Mouse (Mus musculus) layer of hippocampus, postnatal 10 days (tissue): ENCODE measurements around the gene Greb1. TPM values are rescaled to one million over a fixed set of nuclear protein-coding genes. Genes with fewer than 3 reads are reported as not detected.
A peak's percentile ranks its signal among the peaks of the same experiment; 100 is the strongest.

Experiments used
- DNase-seq, 2 experiments: peaks; one replicate each; pipeline ENCODE4 v3.0.0; 2021; ENCODE audit warnings: low spot score in 2 of 2
- long read RNA-seq: library from polyadenylated mRNA; stranded (forward); transcript quantifications from one replicate; pipeline ENCODE4 v2.0.0, GENCODE M21; 2023
- total RNA-seq, 2 experiments: library from RNA; stranded (reverse); gene quantifications; 2 replicates each; pipeline ENCODE4 v1.2.3; 2021

Greb1 gene
- under 1 TPM; 0.57 to 0.76 TPM for total RNA-seq
- long read RNA-seq, partial matches to known transcripts, result 1 of 2 reads
- long read RNA-seq, other reads (novel, unspliced or antisense), result 1 of 2 reads

GRCm38 (mm10) chr12:16800259-16800958 lies at the start of gene Greb1:
Greb1 (minus strand) TSS chr12:16800886.
- peak; percentile 29 to 38 for DNase-seq

- DNase-seq, result no peak
Observed at GRCm38 (mm10) chr12:16849821-16850220, 49.1 kb upstream of the Greb1 start.

GRCm38 (mm10) chr12:16848501-16848900 lies 47.8 kb upstream of the Greb1 start:
- DNase-seq, result no peak

- DNase-seq, result no peak
Observed at GRCm38 (mm10) chr12:16847204-16847792, 46.6 kb upstream of the Greb1 start.

- DNase-seq, result no peak
Observed at GRCm38 (mm10) chr12:16844623-16845592, 44.2 kb upstream of the Greb1 start.

- DNase-seq, result no peak
Observed at GRCm38 (mm10) chr12:16840842-16841782, 40.4 kb upstream of the Greb1 start.

GRCm38 (mm10) chr12:16837766-16838165 lies 37.1 kb upstream of the Greb1 start:
- DNase-seq, result no peak

GRCm38 (mm10) chr12:16836188-16836587 lies 35.5 kb upstream of the Greb1 start:
- DNase-seq, result peak; percentile 34 to 50

- DNase-seq, result no peak
Observed at GRCm38 (mm10) chr12:16834701-16835100, 34.0 kb upstream of the Greb1 start.

- DNase-seq, result no peak
Observed at GRCm38 (mm10) chr12:16831071-16831470, 30.4 kb upstream of the Greb1 start.

GRCm38 (mm10) chr12:16829785-16830184 lies 29.1 kb upstream of the Greb1 start:
- no peak for DNase-seq

- DNase-seq, result peak; percentile 34 to 61
Observed at GRCm38 (mm10) chr12:16828505-16828904, 27.8 kb upstream of the Greb1 start.

GRCm38 (mm10) chr12:16823701-16824100 lies 23.0 kb upstream of the Greb1 start:
- no peak for DNase-seq

- no peak for DNase-seq
Observed at GRCm38 (mm10) chr12:16822181-16822734, 21.6 kb upstream of the Greb1 start.

- DNase-seq, result peak; percentile 25 to 36
Observed at GRCm38 (mm10) chr12:16820761-16821160, 20.1 kb upstream of the Greb1 start.

- no peak for DNase-seq
Observed at GRCm38 (mm10) chr12:16818513-16818912, 17.8 kb upstream of the Greb1 start.

GRCm38 (mm10) chr12:16817147-16817546 lies 16.5 kb upstream of the Greb1 start:
- DNase-seq, result no peak

- DNase-seq, result peak in 1 of 2 experiments; percentile 27
Observed at GRCm38 (mm10) chr12:16811477-16811876, 10.8 kb upstream of the Greb1 start.

GRCm38 (mm10) chr12:16810525-16811431 lies 10.1 kb upstream of the Greb1 start, which contains the start of gene E2f6:
E2f6 (plus strand) TSS chr12:16810963.
- DNase-seq, result peak; percentile 81 to 88
